Mouse (Mus musculus) stomach, postnatal 0 days (tissue): ENCODE measurements around the gene Cdkn1a. TPM values are rescaled to one million over a fixed set of nuclear protein-coding genes. Genes with fewer than 3 reads are reported as not detected.
A peak's percentile ranks its signal among the peaks of the same experiment; 100 is the strongest.

ENCODE experiments used
- ATAC-seq: fragments of 200-750 bp; cut with Nextera tagmentation; 2 replicates; pipeline ENCODE4 v1.8.0; 2017; ENCODE audit not compliant: low FRiP score, low TSS enrichment
- DNase-seq: peaks from one replicate; pipeline ENCODE4 v3.0.0-alpha.2; 2016; ENCODE audit warnings: low spot score
- H3K27ac ChIP-seq: fragments of 300-500 bp; sonication (generic); replicated peaks from 2 replicates; pipeline ENCODE4 v1.5.1; 2014; ENCODE audit warnings: mild to moderate bottlenecking, control low read depth
- H3K27me3 ChIP-seq: fragments of 300-500 bp; sonication (generic); 2 replicates; pipeline ENCODE4 v1.6.1; 2014; ENCODE audit warnings: low read length; ENCODE audit not compliant: control insufficient read depth, insufficient read depth
- H3K36me3 ChIP-seq: fragments of 300-500 bp; sonication (generic); 2 replicates; pipeline ENCODE4 v1.6.1; 2014; ENCODE audit warnings: low read length, mixed read lengths; ENCODE audit not compliant: control insufficient read depth, insufficient read depth
- H3K4me1 ChIP-seq: fragments of 300-500 bp; sonication (generic); replicated peaks from 2 replicates; pipeline ENCODE4 v1.6.1; 2014; ENCODE audit warnings: antibody characterized with exemption; ENCODE audit not compliant: control insufficient read depth, insufficient read depth
- H3K4me2 ChIP-seq: fragments of 300-500 bp; sonication (generic); replicated peaks from 2 replicates; pipeline ENCODE4 v1.6.1; 2014; ENCODE audit warnings: low read depth, mild to moderate bottlenecking, control low read depth, moderate library complexity
- H3K4me3 ChIP-seq: fragments of 300-500 bp; sonication (generic); 2 replicates; pipeline ENCODE4 v1.5.1; 2014; ENCODE audit warnings: low read depth, low read length, control low read depth
- H3K9ac ChIP-seq: fragments of 300-500 bp; sonication (generic); 2 replicates; pipeline ENCODE4 v1.6.1; 2014; ENCODE audit warnings: mild to moderate bottlenecking, low read length, control low read depth, mixed read lengths
- H3K9me3 ChIP-seq: fragments of 300-500 bp; sonication (generic); 2 replicates; pipeline ENCODE4 v1.6.1; 2016; ENCODE audit warnings: low read length; ENCODE audit not compliant: control insufficient read depth
- CTCF ChIP-seq: IDR thresholded peaks from 2 replicates; pipeline ENCODE4 v1.5.1; 2016; ENCODE audit warnings: antibody characterized with exemption, low read depth, mild to moderate bottlenecking, moderate library complexity
- EP300 ChIP-seq: optimal IDR thresholded peaks from 2 replicates; pipeline ENCODE3; 2016; ENCODE audit warnings: antibody characterized with exemption
- WGBS: fragments of 180-500 bp; shearing (Covaris S2); extraction: QIAGEN DNeasy Blood & Tissue Kit; methylation state at CpG from one replicate; pipeline ENCODE4 v1.1.7; 2014; 5-methylcytosine and 5-hydroxymethylcytosine counted together
- polyA plus RNA-seq: library from polyadenylated mRNA; unstranded; fragments of >200 nt; fragmentation: Nextera tagmentation; extraction: Ambion mirVana; gene quantifications from 2 replicates; pipeline ENCODE4 v1.2.1, GENCODE M21; 2015

The Cdkn1a gene
- polyA plus RNA-seq, 1 experiment from 2014 or later = 484 TPM

- no peak for TF ChIP-seq CTCF
- no peak for TF ChIP-seq EP300
- ATAC-seq (no peak), DNase-seq (no peak)
- Histone ChIP-seq H3K36me3 (no peaks in the 10 kb centered on the region), H3K27ac (0 out of 2 replicates have a peak overlapping the region, but pooled peaks have one; percentile 35), H3K9me3 (no peaks in the 10 kb centered on the region), H3K27me3 (no peaks in the 10 kb centered on the region), H3K9ac (no peak overlapping the region), H3K4me2 (no peak overlapping the region), H3K4me3 (no peak overlapping the region), H3K4me1 (no peaks in the 10 kb centered on the region; the same call in none of the 2 replicates)
- 25% methylated on average over 6 of the region's 6 CpGs for WGBS
Observed at GRCm38 (mm10) chr17:29122817-29123216, 32.0 kb downstream of the Cdkn1a start.

- TF ChIP-seq EP300 (no peak), CTCF (peak; percentile 53; the same call in 1 of the 2 replicates)
- Histone ChIP-seq H3K4me3 (no peak overlapping the region), H3K27ac (peak overlapping the region; percentile 35; the same call in 1 of the 2 replicates), H3K27me3 (no peaks in the 10 kb centered on the region), H3K4me2 (no peak overlapping the region), H3K36me3 (no peaks in the 10 kb centered on the region), H3K4me1 (no peaks in the 10 kb centered on the region; the same call in none of the 2 replicates), H3K9ac (no peak overlapping the region), H3K9me3 (no peaks in the 10 kb centered on the region)
- DNase-seq (no peak), ATAC-seq (peak; percentile 89)
- WGBS = 31% methylated on average over 6 of the region's 6 CpGs
Observed at GRCm38 (mm10) chr17:29123578-29124174, 32.9 kb downstream of the Cdkn1a start.

GRCm38 (mm10) chr17:29126561-29126960, 35.8 kb downstream of the Cdkn1a start:
- H3K4me3 ChIP-seq = no peak overlapping the region
- H3K36me3 ChIP-seq = no peaks in the 10 kb centered on the region
- no peaks in the 10 kb centered on the region; the same call in none of the 2 replicates for H3K4me1 ChIP-seq
- H3K27ac ChIP-seq = no peak overlapping the region
- H3K9me3 ChIP-seq = no peaks in the 10 kb centered on the region
- DNase-seq (no peak), ATAC-seq (no peak)
- 91% methylated on average over 3 of the region's 3 CpGs for WGBS
- no peaks in the 10 kb centered on the region for H3K27me3 ChIP-seq
- H3K9ac ChIP-seq = no peak overlapping the region
- no peak overlapping the region for H3K4me2 ChIP-seq
- no peak for TF ChIP-seq CTCF
- no peak for TF ChIP-seq EP300

GRCm38 (mm10) chr17:29129341-29129740, 38.6 kb downstream of the Cdkn1a start:
- Histone ChIP-seq H3K27ac (no peak overlapping the region), H3K4me3 (no peak overlapping the region), H3K9ac (no peak overlapping the region), H3K4me1 (no peaks in the 10 kb centered on the region; the same call in 1 of the 2 replicates), H3K27me3 (no peaks in the 10 kb centered on the region), H3K36me3 (no peaks in the 10 kb centered on the region), H3K9me3 (no peaks in the 10 kb centered on the region), H3K4me2 (no peak overlapping the region)
- ATAC-seq = no peak
- DNase-seq = no peak
- 41% methylated on average over 5 of the region's 5 CpGs for WGBS
- no peak for TF ChIP-seq EP300
- TF ChIP-seq CTCF = no peak

- no peaks in the 10 kb centered on the region for H3K9me3 ChIP-seq
- H3K4me2 ChIP-seq = no peak overlapping the region
- 57% methylated on average over 5 of the region's 5 CpGs for WGBS
- TF ChIP-seq CTCF (no peak), EP300 (no peak)
- H3K36me3 ChIP-seq = no peaks in the 10 kb centered on the region
- peak overlapping the region; percentile 45; the same call in 1 of the 2 replicates for H3K27ac ChIP-seq
- H3K27me3 ChIP-seq = no peaks in the 10 kb centered on the region
- no peak overlapping the region for H3K4me3 ChIP-seq
- peaks cover 12% of the 10 kb centered on the region; the same call in 1 of the 2 replicates for H3K4me1 ChIP-seq
- DNase-seq (no peak), ATAC-seq (no peak)
- no peak overlapping the region for H3K9ac ChIP-seq
Observed at GRCm38 (mm10) chr17:29135066-29135465, 44.3 kb downstream of the Cdkn1a start.

- DNase-seq = no peak
Observed at GRCm38 (mm10) chr17:29136236-29136635, 45.5 kb downstream of the Cdkn1a start.

More at GRCm38 (mm10) chr17:29136236-29136635, 45.5 kb downstream of the Cdkn1a start:
- Histone ChIP-seq H3K9ac (no peak overlapping the region), H3K36me3 (no peaks in the 10 kb centered on the region), H3K27me3 (no peaks in the 10 kb centered on the region), H3K4me1 (peaks cover 12% of the 10 kb centered on the region; the same call in 1 of the 2 replicates), H3K4me2 (no peak overlapping the region), H3K9me3 (no peaks in the 10 kb centered on the region), H3K27ac (peak overlapping the region; percentile 49; the same call in 1 of the 2 replicates), H3K4me3 (no peak overlapping the region)
- WGBS = 43% methylated on average over 6 of the region's 6 CpGs
- no peak for TF ChIP-seq CTCF
- no peak for TF ChIP-seq EP300
- ATAC-seq = no peak
